Mouse (Mus musculus): Measurements from ENCODE around the gene Srsf6.

DNA sequence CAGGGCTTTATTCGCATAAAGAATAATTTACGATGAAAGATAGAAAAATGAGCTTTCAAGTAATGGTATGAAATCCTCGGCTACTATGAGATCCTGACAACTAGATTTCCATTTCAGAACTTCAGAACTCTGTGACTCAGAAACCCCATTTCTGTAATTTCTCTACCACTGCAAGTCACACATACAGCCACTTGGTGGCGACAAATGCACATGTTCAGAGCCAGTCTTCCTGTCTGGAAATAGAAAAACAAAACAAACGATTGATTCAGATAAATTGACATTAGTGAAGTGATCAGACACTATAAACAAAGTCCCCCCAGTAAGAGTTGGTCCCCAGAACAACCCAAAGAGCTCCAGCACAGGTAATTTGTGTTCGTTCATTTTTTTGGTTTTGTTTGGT, 9.1 kb upstream of the Srsf6 start:
- TF ChIP-seq CTCF (IDR thresholded peaks at IDR 0.05; ENCODE audit: control insufficient read depth, insufficient read depth, insufficient replicate concordance, low read depth, low read length) (no peak), POLR2A (IDR thresholded peaks at IDR 0.05; ENCODE audit: control insufficient read depth, low read depth, low read length) (no peak)

Data from testis, adult 2 months (tissue).